Mouse (Mus musculus): ENCODE measurements around the gene Aldh1a7. TPM values are rescaled to one million over a fixed set of nuclear protein-coding genes. Genes with fewer than 3 reads are reported as not detected.

The Aldh1a7 gene
- polyA plus RNA-seq, 1 experiment from 2014 or later: 0.99 TPM

DNA sequence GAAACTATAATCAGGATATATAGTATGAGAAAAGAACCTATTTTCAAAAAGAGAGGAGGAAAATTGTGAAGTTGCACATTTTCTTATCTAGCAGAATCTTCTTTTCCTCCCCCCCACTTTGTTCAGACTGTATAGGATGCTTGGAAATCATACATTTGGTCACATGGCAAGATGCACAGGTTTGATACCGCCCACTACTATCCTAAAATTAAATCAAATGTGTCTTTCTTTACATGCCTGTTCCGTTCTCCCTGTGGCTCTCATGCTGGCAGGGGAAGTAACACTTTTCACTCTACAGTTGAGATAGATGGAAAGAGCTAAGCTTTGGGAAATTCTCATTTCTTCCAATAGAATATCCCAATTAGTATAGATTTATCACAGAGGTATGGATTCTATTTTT lies 7.1 kb downstream of the Aldh1a7 start:
- H3K4me2 ChIP-seq (ENCODE audit: low read length): no peak overlapping the region
- no peak for ATAC-seq
- H3K9me3 ChIP-seq (replicated peaks; ENCODE audit: control insufficient read depth, low read length, poor library complexity, severe bottlenecking): no peaks in the 10 kb centered on the region
- no peaks in the 10 kb centered on the region for H3K27me3 ChIP-seq (ENCODE audit: control insufficient read depth, insufficient read depth, low read depth, low read length)
- H3K4me3 ChIP-seq (ENCODE audit: low read depth, low read length): no peak overlapping the region
- no peak overlapping the region for H3K27ac ChIP-seq (ENCODE audit: low read length)
- no peaks in the 10 kb centered on the region for H3K4me1 ChIP-seq (ENCODE audit: control insufficient read depth, insufficient read depth, low read length)
- no peak overlapping the region for H3K9ac ChIP-seq (ENCODE audit: low read depth, low read length)
- WGBS: 87% methylated on average over 2 of the region's 2 CpGs
- H3K36me3 ChIP-seq (ENCODE audit: control insufficient read depth, insufficient read depth, low read length): no peaks in the 10 kb centered on the region

DNA sequence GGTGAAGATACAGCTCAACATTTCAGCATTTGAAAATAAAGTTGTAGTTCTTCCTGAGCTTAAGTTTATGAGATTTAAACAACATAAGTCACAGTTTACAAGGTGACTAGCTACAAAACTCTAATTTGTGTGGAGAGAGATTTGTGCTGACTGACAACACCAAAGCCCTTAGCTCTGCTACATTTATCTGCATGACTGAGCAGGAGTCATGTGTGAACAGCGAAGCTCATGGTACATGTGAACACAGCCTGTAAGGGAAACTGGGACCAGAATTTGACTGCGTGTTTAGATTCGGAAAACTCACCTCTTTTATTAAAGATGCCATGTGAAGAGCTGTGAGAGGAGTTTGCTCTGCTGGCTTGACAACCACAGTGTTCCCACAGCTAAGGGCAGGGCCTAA lies 11.7 kb downstream of the Aldh1a7 start:
- Histone ChIP-seq H3K36me3 (ENCODE audit: control insufficient read depth, insufficient read depth, low read length) (no peaks in the 10 kb centered on the region), H3K9me3 (replicated peaks; ENCODE audit: control insufficient read depth, low read length, poor library complexity, severe bottlenecking) (no peaks in the 10 kb centered on the region), H3K4me1 (ENCODE audit: control insufficient read depth, insufficient read depth, low read length) (no peaks in the 10 kb centered on the region), H3K4me2 (ENCODE audit: low read length) (no peak overlapping the region), H3K4me3 (ENCODE audit: low read depth, low read length) (no peak overlapping the region), H3K27me3 (ENCODE audit: control insufficient read depth, insufficient read depth, low read depth, low read length) (no peaks in the 10 kb centered on the region), H3K9ac (ENCODE audit: low read depth, low read length) (no peak overlapping the region), H3K27ac (ENCODE audit: low read length) (no peak overlapping the region)
- no peak for ATAC-seq
- 67% methylated on average over 3 of the region's 3 CpGs for WGBS

DNA sequence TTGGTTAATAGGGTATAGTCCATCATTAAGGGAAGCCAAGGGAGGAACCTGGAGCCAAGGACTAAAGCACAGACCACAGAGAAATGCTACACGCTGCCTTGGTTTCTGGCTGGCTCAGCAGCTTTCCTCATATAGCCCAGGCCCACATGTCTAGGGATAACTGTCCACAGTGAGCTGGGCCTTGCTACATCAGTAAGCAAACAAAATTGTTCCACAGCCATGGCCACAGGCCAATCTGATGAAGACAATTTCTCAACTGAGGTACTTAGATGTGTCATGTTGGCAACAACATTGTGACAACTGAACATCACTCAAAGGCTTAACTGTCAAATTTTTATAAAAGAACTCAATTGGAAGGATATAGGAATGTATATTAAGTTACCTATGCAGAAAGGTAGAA lies 12.3 kb downstream of the Aldh1a7 start:
- no peak overlapping the region for H3K9ac ChIP-seq (ENCODE audit: low read depth, low read length)
- H3K9me3 ChIP-seq (replicated peaks; ENCODE audit: control insufficient read depth, low read length, poor library complexity, severe bottlenecking): no peaks in the 10 kb centered on the region
- no peak overlapping the region for H3K4me3 ChIP-seq (ENCODE audit: low read depth, low read length)
- H3K4me2 ChIP-seq (ENCODE audit: low read length): no peak overlapping the region
- H3K4me1 ChIP-seq (ENCODE audit: control insufficient read depth, insufficient read depth, low read length): no peaks in the 10 kb centered on the region
- H3K36me3 ChIP-seq (ENCODE audit: control insufficient read depth, insufficient read depth, low read length): no peaks in the 10 kb centered on the region
- H3K27ac ChIP-seq (ENCODE audit: low read length): no peak overlapping the region
- no peaks in the 10 kb centered on the region for H3K27me3 ChIP-seq (ENCODE audit: control insufficient read depth, insufficient read depth, low read depth, low read length)
- 77% methylated on average over 1 of the region's 1 CpGs for WGBS
- no peak for ATAC-seq

DNA sequence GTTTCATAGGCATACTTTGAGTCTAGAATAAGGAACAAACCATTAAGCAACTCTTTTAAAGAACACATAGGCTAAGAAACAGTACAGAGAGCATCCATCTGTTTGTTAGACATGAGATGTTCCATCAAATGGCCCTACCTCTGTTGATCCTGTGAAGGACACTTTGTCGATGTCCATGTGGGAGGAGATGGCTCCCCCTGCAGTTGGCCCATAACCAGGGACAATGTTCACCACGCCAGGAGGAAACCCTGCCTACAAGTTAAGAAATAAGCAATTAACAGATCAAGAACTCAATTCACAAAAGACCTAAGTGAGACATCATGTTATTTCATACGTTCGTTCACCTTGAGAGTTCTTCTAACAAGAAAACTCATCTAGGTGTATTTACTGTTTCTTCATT lies 12.8 kb downstream of the Aldh1a7 start:
- H3K36me3 ChIP-seq (ENCODE audit: control insufficient read depth, insufficient read depth, low read length): no peaks in the 10 kb centered on the region
- H3K9me3 ChIP-seq (replicated peaks; ENCODE audit: control insufficient read depth, low read length, poor library complexity, severe bottlenecking): no peaks in the 10 kb centered on the region
- WGBS: 93% methylated on average over 4 of the region's 4 CpGs
- H3K4me2 ChIP-seq (ENCODE audit: low read length): no peak overlapping the region
- H3K27ac ChIP-seq (ENCODE audit: low read length): no peak overlapping the region
- no peaks in the 10 kb centered on the region for H3K4me1 ChIP-seq (ENCODE audit: control insufficient read depth, insufficient read depth, low read length)
- ATAC-seq: no peak
- no peak overlapping the region for H3K9ac ChIP-seq (ENCODE audit: low read depth, low read length)
- no peak overlapping the region for H3K4me3 ChIP-seq (ENCODE audit: low read depth, low read length)
- H3K27me3 ChIP-seq (ENCODE audit: control insufficient read depth, insufficient read depth, low read depth, low read length): no peaks in the 10 kb centered on the region

DNA sequence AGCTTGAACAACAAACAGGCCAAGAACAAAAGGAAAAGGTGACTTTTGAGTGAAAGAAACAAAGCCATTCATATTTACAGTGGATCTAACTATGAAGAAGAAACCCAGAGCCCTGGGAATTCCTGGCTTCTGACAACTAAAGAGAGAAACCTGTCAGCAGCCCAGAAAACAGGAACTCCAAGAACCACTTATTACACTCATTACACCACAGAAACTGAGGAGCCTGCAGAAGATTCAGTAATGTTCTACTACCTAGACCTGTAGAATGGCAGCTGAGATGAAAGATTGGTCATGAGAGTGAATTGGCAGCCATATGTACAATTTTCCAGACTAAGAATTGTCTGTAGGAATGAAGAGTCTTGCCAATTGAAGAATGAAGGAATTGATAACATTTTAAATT lies 20.2 kb downstream of the Aldh1a7 start:
- Histone ChIP-seq H3K9ac (ENCODE audit: low read depth, low read length) (no peak overlapping the region), H3K9me3 (replicated peaks; ENCODE audit: control insufficient read depth, low read length, poor library complexity, severe bottlenecking) (no peaks in the 10 kb centered on the region), H3K4me1 (ENCODE audit: control insufficient read depth, insufficient read depth, low read length) (no peaks in the 10 kb centered on the region), H3K27me3 (ENCODE audit: control insufficient read depth, insufficient read depth, low read depth, low read length) (no peaks in the 10 kb centered on the region), H3K4me2 (ENCODE audit: low read length) (no peak overlapping the region), H3K27ac (ENCODE audit: low read length) (no peak overlapping the region), H3K4me3 (ENCODE audit: low read depth, low read length) (no peak overlapping the region), H3K36me3 (ENCODE audit: control insufficient read depth, insufficient read depth, low read length) (no peaks in the 10 kb centered on the region)
- ATAC-seq: no peak

DNA sequence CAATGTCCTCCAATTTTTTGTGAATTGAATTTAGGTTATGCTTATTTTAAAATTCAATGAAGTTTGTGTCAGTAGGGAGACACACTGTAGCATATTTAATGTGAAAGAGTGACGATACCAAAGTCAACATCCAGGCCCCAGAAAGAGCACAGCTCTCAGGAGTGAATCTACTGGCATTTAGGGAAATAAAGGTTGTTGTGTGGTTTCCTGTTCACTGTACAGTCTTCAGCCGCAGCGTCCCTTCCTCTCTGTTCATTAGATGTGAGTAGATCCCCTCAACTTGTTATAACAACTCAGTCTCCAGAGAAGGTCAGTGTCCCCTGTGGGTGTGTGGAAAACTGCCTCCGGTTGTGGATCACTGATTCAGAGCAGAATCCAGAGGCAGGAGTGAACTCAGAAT lies 20.6 kb downstream of the Aldh1a7 start:
- no peak overlapping the region for H3K4me2 ChIP-seq (ENCODE audit: low read length)
- no peaks in the 10 kb centered on the region for H3K9me3 ChIP-seq (replicated peaks; ENCODE audit: control insufficient read depth, low read length, poor library complexity, severe bottlenecking)
- H3K4me1 ChIP-seq (ENCODE audit: control insufficient read depth, insufficient read depth, low read length): no peaks in the 10 kb centered on the region
- 81% methylated on average over 4 of the region's 4 CpGs for WGBS
- no peak overlapping the region for H3K27ac ChIP-seq (ENCODE audit: low read length)
- ATAC-seq: no peak
- no peak overlapping the region for H3K9ac ChIP-seq (ENCODE audit: low read depth, low read length)
- no peak overlapping the region for H3K4me3 ChIP-seq (ENCODE audit: low read depth, low read length)
- H3K27me3 ChIP-seq (ENCODE audit: control insufficient read depth, insufficient read depth, low read depth, low read length): no peaks in the 10 kb centered on the region
- no peaks in the 10 kb centered on the region for H3K36me3 ChIP-seq (ENCODE audit: control insufficient read depth, insufficient read depth, low read length)

DNA sequence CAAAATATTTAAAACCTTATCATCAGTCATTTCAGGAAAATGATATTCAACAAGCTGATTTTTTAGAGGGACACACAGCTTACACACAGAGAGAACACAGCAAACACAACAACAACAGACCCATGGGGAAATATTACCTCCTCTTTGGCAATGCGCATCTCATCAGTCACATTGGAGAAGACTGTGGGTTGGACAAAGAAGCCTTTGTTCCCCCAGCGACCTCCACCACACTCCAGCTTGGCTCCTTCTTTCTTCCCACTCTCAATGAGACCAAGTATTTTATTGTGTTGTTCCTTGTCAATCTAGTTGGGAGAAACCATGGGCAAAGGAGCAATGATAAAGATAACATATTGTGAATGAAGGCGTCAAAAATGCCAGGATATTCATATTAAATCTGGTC lies 25.3 kb downstream of the Aldh1a7 start:
- Histone ChIP-seq H3K27me3 (ENCODE audit: control insufficient read depth, insufficient read depth, low read depth, low read length) (no peaks in the 10 kb centered on the region), H3K36me3 (ENCODE audit: control insufficient read depth, insufficient read depth, low read length) (no peaks in the 10 kb centered on the region), H3K9me3 (replicated peaks; ENCODE audit: control insufficient read depth, low read length, poor library complexity, severe bottlenecking) (no peaks in the 10 kb centered on the region), H3K4me2 (ENCODE audit: low read length) (no peak overlapping the region), H3K27ac (ENCODE audit: low read length) (no peak overlapping the region), H3K4me3 (ENCODE audit: low read depth, low read length) (no peak overlapping the region), H3K4me1 (ENCODE audit: control insufficient read depth, insufficient read depth, low read length) (no peaks in the 10 kb centered on the region), H3K9ac (ENCODE audit: low read depth, low read length) (no peak overlapping the region)
- no peak for ATAC-seq
- 34% methylated on average over 3 of the region's 3 CpGs for WGBS

DNA sequence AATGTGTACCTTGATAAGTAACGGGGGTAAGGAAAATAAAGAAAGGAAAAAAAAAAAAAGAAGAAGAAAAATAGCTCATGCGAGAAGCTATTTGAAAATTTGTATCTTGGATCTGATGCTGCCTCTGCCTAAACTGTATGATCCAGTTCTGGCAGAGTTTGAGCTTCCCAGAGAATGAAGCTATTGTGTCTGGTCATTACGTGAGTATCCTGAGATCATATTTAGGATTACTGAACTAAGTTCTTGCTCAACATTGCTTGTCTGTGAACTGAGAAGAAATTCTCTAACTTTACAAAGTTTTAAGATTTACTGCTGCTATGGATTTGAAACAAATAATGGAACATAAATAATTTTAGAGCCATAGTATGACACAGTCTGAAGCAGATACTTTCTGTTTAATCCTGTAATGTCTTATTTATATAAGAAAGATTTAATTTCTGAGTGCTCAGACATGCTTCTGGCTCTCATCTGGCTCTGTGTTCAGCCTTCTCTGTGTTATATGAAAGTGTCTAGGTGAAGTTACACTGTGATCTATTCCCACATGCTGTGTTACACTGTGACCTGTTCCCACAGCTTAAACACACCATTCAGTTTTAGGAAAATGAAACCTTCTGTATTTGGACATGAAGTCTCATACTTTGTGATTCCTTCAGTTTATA lies 49.5 kb downstream of the Aldh1a7 start:
- Histone ChIP-seq H3K9ac (ENCODE audit: low read depth, low read length) (no peak overlapping the region), H3K36me3 (ENCODE audit: control insufficient read depth, insufficient read depth, low read length) (no peaks in the 10 kb centered on the region), H3K9me3 (replicated peaks; ENCODE audit: control insufficient read depth, low read length, poor library complexity, severe bottlenecking) (no peaks in the 10 kb centered on the region), H3K4me1 (ENCODE audit: control insufficient read depth, insufficient read depth, low read length) (no peaks in the 10 kb centered on the region), H3K4me3 (ENCODE audit: low read depth, low read length) (no peak overlapping the region), H3K27me3 (ENCODE audit: control insufficient read depth, insufficient read depth, low read depth, low read length) (no peaks in the 10 kb centered on the region), H3K27ac (ENCODE audit: low read length) (no peak overlapping the region), H3K4me2 (ENCODE audit: low read length) (no peak overlapping the region)
- WGBS: 83% methylated on average over 3 of the region's 3 CpGs
- ATAC-seq: no peak

DNA sequence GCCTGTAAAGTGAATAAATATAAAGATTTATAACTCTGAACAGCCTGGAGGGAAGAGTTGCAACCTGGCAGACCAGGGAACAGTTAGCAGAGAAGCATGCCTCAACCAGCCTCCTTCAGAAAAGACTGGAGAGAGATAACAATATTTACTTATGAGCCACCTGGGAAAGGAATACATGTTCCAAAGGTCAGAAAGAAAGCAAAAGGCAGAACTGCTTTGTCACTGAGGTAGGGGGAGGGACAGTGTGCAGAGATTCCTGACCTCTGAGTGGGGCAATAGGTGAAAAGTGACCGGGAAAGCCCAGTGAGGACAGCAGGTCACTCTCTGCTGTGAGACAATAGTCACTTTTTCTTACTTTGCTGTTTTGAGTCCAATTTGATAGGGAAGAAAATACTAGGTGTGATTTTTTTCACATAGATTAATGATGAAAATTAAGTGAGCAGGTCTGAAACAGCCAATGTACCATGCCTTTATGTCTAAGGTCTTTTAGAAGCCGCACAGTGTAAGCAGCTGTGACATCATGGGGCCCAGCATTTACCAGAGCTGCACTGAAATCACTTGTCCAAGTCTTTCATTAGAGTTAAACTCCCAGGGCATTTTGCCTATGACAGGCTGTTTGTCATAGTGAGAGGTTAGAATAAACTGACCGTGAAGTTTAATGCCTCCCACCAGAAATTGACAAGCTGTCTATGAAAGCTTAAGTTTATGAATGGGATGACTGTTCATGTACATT lies 73.1 kb downstream of the Aldh1a7 start:
- Histone ChIP-seq H3K27me3 (ENCODE audit: control insufficient read depth, insufficient read depth, low read depth, low read length) (no peaks in the 10 kb centered on the region), H3K4me2 (ENCODE audit: low read length) (no peak overlapping the region), H3K9me3 (replicated peaks; ENCODE audit: control insufficient read depth, low read length, poor library complexity, severe bottlenecking) (no peaks in the 10 kb centered on the region), H3K27ac (ENCODE audit: low read length) (no peak overlapping the region), H3K4me1 (ENCODE audit: control insufficient read depth, insufficient read depth, low read length) (no peaks in the 10 kb centered on the region), H3K4me3 (ENCODE audit: low read depth, low read length) (no peak overlapping the region), H3K36me3 (ENCODE audit: control insufficient read depth, insufficient read depth, low read length) (no peaks in the 10 kb centered on the region), H3K9ac (ENCODE audit: low read depth, low read length) (no peak overlapping the region)
- WGBS: 76% methylated on average over 3 of the region's 3 CpGs
- ATAC-seq: no peak
